Mouse (Mus musculus): ENCODE results near the gene Kcnrg. TPM values are rescaled to one million over a fixed set of nuclear protein-coding genes. Genes with fewer than 3 reads are reported as not detected.
"Not testable (repeated sequence)": the region's sequence is repeated elsewhere in the genome, so short reads cannot be mapped to it uniquely, and the experiment has no call there.

Gene Kcnrg
- polyA plus RNA-seq, 1 experiment from 2014 or later = 0.84 TPM

- H3K36me3 ChIP-seq = peaks cover 21% of the 10 kb centered on the region
- H3K27ac ChIP-seq = no peak overlapping the region
- WGBS = 93% methylated on average over 9 of the region's 9 CpGs
- peaks cover 13% of the 10 kb centered on the region for H3K4me1 ChIP-seq (replicated peaks)
- DNase-seq (ENCODE audit: low spot score) = no peak
- H3K27me3 ChIP-seq (ENCODE audit: insufficient read depth, poor library complexity, severe bottlenecking) = no peaks in the 10 kb centered on the region
- H3K9me3 ChIP-seq = no peaks in the 10 kb centered on the region
- H3K4me3 ChIP-seq = no peak overlapping the region
Measured at GRCm38 (mm10) chr14:61601348-61601747, 5.9 kb upstream of the Kcnrg start.

GRCm38 (mm10) chr14:61603069-61603755 lies 4.0 kb upstream of the Kcnrg start:
- peaks cover 13% of the 10 kb centered on the region for H3K4me1 ChIP-seq (replicated peaks)
- peaks cover 29% of the 10 kb centered on the region for H3K36me3 ChIP-seq
- H3K27ac ChIP-seq = peak overlapping the region; percentile 57
- H3K9me3 ChIP-seq = no peaks in the 10 kb centered on the region
- no peaks in the 10 kb centered on the region for H3K27me3 ChIP-seq (ENCODE audit: insufficient read depth, poor library complexity, severe bottlenecking)
- DNase-seq (ENCODE audit: low spot score) = no peak
- 77% methylated on average over 8 of the region's 8 CpGs for WGBS
- H3K4me3 ChIP-seq = no peak overlapping the region

GRCm38 (mm10) chr14:61604081-61604480 lies 3.2 kb upstream of the Kcnrg start:
- no peaks in the 10 kb centered on the region for H3K27me3 ChIP-seq (ENCODE audit: insufficient read depth, poor library complexity, severe bottlenecking)
- H3K36me3 ChIP-seq = peaks cover 29% of the 10 kb centered on the region
- DNase-seq (ENCODE audit: low spot score) = no peak
- H3K27ac ChIP-seq = no peak overlapping the region
- peaks cover 13% of the 10 kb centered on the region for H3K4me1 ChIP-seq (replicated peaks)
- H3K4me3 ChIP-seq = no peak overlapping the region
- 84% methylated on average over 3 of the region's 3 CpGs for WGBS
- H3K9me3 ChIP-seq = no peaks in the 10 kb centered on the region

GRCm38 (mm10) chr14:61606088-61606487 lies 1.2 kb upstream of the Kcnrg start:
- H3K27me3 ChIP-seq (ENCODE audit: insufficient read depth, poor library complexity, severe bottlenecking); H3K9me3 ChIP-seq; DNase-seq (ENCODE audit: low spot score); H3K4me1 ChIP-seq (replicated peaks); H3K27ac ChIP-seq; H3K4me3 ChIP-seq: not testable (repeated sequence)
- 89% methylated on average over 2 of the region's 2 CpGs for WGBS
- peaks cover 29% of the 10 kb centered on the region for H3K36me3 ChIP-seq

GRCm38 (mm10) chr14:61611766-61612165 lies 4.5 kb downstream of the Kcnrg start:
- no peaks in the 10 kb centered on the region for H3K4me1 ChIP-seq (replicated peaks)
- DNase-seq (ENCODE audit: low spot score) = no peak
- H3K4me3 ChIP-seq = no peak overlapping the region
- no peak overlapping the region for H3K27ac ChIP-seq
- H3K9me3 ChIP-seq = no peaks in the 10 kb centered on the region
- WGBS = 95% methylated on average over 5 of the region's 5 CpGs
- H3K36me3 ChIP-seq = 0 out of 2 replicates have a peak, but pooled peaks cover 3% of the 10 kb centered on the region
- H3K27me3 ChIP-seq (ENCODE audit: insufficient read depth, poor library complexity, severe bottlenecking) = no peaks in the 10 kb centered on the region

GRCm38 (mm10) chr14:61613319-61613718 lies 6.1 kb downstream of the Kcnrg start:
- 94% methylated on average over 2 of the region's 2 CpGs for WGBS
- no peaks in the 10 kb centered on the region for H3K4me1 ChIP-seq (replicated peaks)
- H3K4me3 ChIP-seq = no peak overlapping the region
- no peaks in the 10 kb centered on the region for H3K9me3 ChIP-seq
- H3K27me3 ChIP-seq (ENCODE audit: insufficient read depth, poor library complexity, severe bottlenecking) = no peaks in the 10 kb centered on the region
- no peak for DNase-seq (ENCODE audit: low spot score)
- no peaks in the 10 kb centered on the region for H3K36me3 ChIP-seq
- H3K27ac ChIP-seq = no peak overlapping the region

- Histone ChIP-seq H3K4me1 (replicated peaks) (no peaks in the 10 kb centered on the region), H3K36me3 (peaks cover 17% of the 10 kb centered on the region), H3K4me3 (no peak overlapping the region), H3K9me3 (no peaks in the 10 kb centered on the region), H3K27me3 (ENCODE audit: insufficient read depth, poor library complexity, severe bottlenecking) (no peaks in the 10 kb centered on the region), H3K27ac (no peak overlapping the region)
- 89% methylated on average over 2 of the region's 2 CpGs for WGBS
- DNase-seq (ENCODE audit: low spot score) = no peak
Measured at GRCm38 (mm10) chr14:61620371-61620770, 13.1 kb downstream of the Kcnrg start.

- Histone ChIP-seq H3K27ac (no peak overlapping the region), H3K36me3 (peaks cover 55% of the 10 kb centered on the region)
- DNase-seq (ENCODE audit: low spot score) = no peak
Measured at GRCm38 (mm10) chr14:61635969-61636368, 28.7 kb downstream of the Kcnrg start.

GRCm38 (mm10) chr14:61642668-61643067 lies 35.4 kb downstream of the Kcnrg start:
- Histone ChIP-seq H3K27me3 (ENCODE audit: insufficient read depth, poor library complexity, severe bottlenecking) (no peaks in the 10 kb centered on the region), H3K27ac (no peak overlapping the region), H3K36me3 (peaks cover 8% of the 10 kb centered on the region; the same call in 1 of the 2 replicates), H3K4me1 (replicated peaks) (no peaks in the 10 kb centered on the region), H3K9me3 (no peaks in the 10 kb centered on the region), H3K4me3 (no peak overlapping the region)
- DNase-seq (ENCODE audit: low spot score) = no peak
- WGBS = 91% methylated on average over 1 of the region's 1 CpGs

More at GRCm38 (mm10) chr14:61635969-61636368, 28.7 kb downstream of the Kcnrg start:
- Histone ChIP-seq H3K27me3 (ENCODE audit: insufficient read depth, poor library complexity, severe bottlenecking) (no peaks in the 10 kb centered on the region), H3K4me3 (no peak overlapping the region), H3K4me1 (replicated peaks) (no peaks in the 10 kb centered on the region), H3K9me3 (no peaks in the 10 kb centered on the region)

- Histone ChIP-seq H3K4me3 (no peak overlapping the region), H3K36me3 (no peaks in the 10 kb centered on the region), H3K27me3 (ENCODE audit: insufficient read depth, poor library complexity, severe bottlenecking) (no peaks in the 10 kb centered on the region), H3K9me3 (no peaks in the 10 kb centered on the region), H3K27ac (no peak overlapping the region), H3K4me1 (replicated peaks) (peaks cover 5% of the 10 kb centered on the region)
- DNase-seq (ENCODE audit: low spot score) = no peak
- WGBS = 44% methylated on average over 1 of the region's 1 CpGs
Measured at GRCm38 (mm10) chr14:61645547-61645946, 38.3 kb downstream of the Kcnrg start.

GRCm38 (mm10) chr14:61647182-61647880 lies 40.1 kb downstream of the Kcnrg start:
- under 1% methylated on average over 24 of the region's 24 CpGs for WGBS

GRCm38 (mm10) chr14:61647881-61648684 lies 40.8 kb downstream of the Kcnrg start:
- peak; percentile 64 for DNase-seq (ENCODE audit: low spot score)
- H3K27ac ChIP-seq = peak overlapping the region; percentile 96
- H3K9me3 ChIP-seq = no peaks in the 10 kb centered on the region
- WGBS = under 1% methylated on average over 92 of the region's 95 CpGs
- H3K27me3 ChIP-seq (ENCODE audit: insufficient read depth, poor library complexity, severe bottlenecking) = no peaks in the 10 kb centered on the region
- peaks cover 5% of the 10 kb centered on the region for H3K4me1 ChIP-seq (replicated peaks)
- H3K4me3 ChIP-seq = peak overlapping the region; percentile 95
- no peaks in the 10 kb centered on the region for H3K36me3 ChIP-seq

More at GRCm38 (mm10) chr14:61647182-61647880, 40.1 kb downstream of the Kcnrg start:
- Histone ChIP-seq H3K4me3 (peak overlapping the region; percentile 95), H3K27me3 (ENCODE audit: insufficient read depth, poor library complexity, severe bottlenecking) (no peaks in the 10 kb centered on the region), H3K27ac (peak overlapping the region; percentile 96), H3K36me3 (no peaks in the 10 kb centered on the region), H3K4me1 (replicated peaks) (peaks cover 5% of the 10 kb centered on the region), H3K9me3 (no peaks in the 10 kb centered on the region)
- DNase-seq (ENCODE audit: low spot score) = peak; percentile 59
